34 mouse cellular contexts compared by ENCODE assay signal in the genomic region with DNA sequence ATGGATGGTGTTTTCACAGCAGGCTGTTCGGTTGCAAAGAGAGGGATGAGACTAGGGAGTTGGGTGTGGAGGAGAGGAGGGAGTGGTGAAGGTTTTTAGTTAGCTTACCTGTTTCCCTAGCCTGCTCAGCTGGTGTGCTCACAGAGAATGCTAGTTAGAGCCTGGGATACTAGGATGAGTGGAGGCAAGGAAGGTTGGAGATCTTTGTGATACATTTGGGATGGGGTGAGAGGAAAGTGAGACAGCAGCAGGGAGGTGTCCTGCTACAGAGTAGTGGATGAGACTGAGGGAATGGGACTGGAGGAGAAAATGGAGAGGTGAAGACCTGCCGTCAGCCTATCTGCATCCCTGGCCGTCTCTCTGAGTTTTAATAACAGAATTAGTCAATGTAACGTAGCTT. TPM values are rescaled to one million over a fixed set of nuclear protein-coding genes. Genes with fewer than 3 reads are reported as not detected.
"Had no signal": no experiment of that assay in that cellular context is flagged by ENCODE, and none has a peak within 500 bp of the region (broad histone marks: within the 10 kb centered on the region; RNA-seq: fewer than 3 reads in every experiment).

No protein-coding gene starts in this region.

- DNase-seq: cerebellum, adult 2 months; cerebellum, adult 8-10 months; cerebellum, adult 9-10 months; cerebellum, adult 9-11 months; cerebellum, postnatal 10 days; cerebellum, postnatal 14 days; cerebellum, postnatal 25 days; cerebellum, postnatal 36 days; embryo, embryonic 11 days; forebrain, postnatal 0 days; gastrocnemius, adult 2 months; gastrocnemius, postnatal 10 days; gastrocnemius, postnatal 14 days; gastrocnemius, postnatal 25 days; gastrocnemius, postnatal 36 days; heart, adult 18-20 months; heart, adult 2 months had no signal

- H3K4me1 ChIP-seq: embryonic facial prominence, embryonic 10.5 days; embryonic facial prominence, embryonic 12.5 days; embryonic facial prominence, embryonic 13.5 days; embryonic facial prominence, embryonic 15.5 days; forebrain, embryonic 10.5 days; forebrain, embryonic 12.5 days; forebrain, embryonic 13.5 days; forebrain, embryonic 15.5 days had no signal

- H3K9ac ChIP-seq: embryonic facial prominence, embryonic 12.5 days; embryonic facial prominence, embryonic 13.5 days; embryonic facial prominence, embryonic 15.5 days; forebrain, embryonic 12.5 days; forebrain, embryonic 13.5 days; forebrain, embryonic 15.5 days; forebrain, postnatal 0 days had no signal

- H3K4me2 ChIP-seq: embryonic facial prominence, embryonic 12.5 days; embryonic facial prominence, embryonic 13.5 days; embryonic facial prominence, embryonic 15.5 days; forebrain, embryonic 12.5 days; forebrain, embryonic 13.5 days; forebrain, embryonic 15.5 days had no signal

- H3K4me3 ChIP-seq: embryonic facial prominence, embryonic 10.5 days; embryonic facial prominence, embryonic 12.5 days; embryonic facial prominence, embryonic 13.5 days; embryonic facial prominence, embryonic 15.5 days; erythroblast, embryonic 14.5 days; forebrain, embryonic 10.5 days; forebrain, embryonic 12.5 days; forebrain, embryonic 13.5 days; forebrain, embryonic 15.5 days; gastrocnemius, adult 2 months; heart, adult 2 months had no signal

- H3K27ac ChIP-seq: embryonic facial prominence, embryonic 10.5 days; embryonic facial prominence, embryonic 12.5 days; embryonic facial prominence, embryonic 13.5 days; embryonic facial prominence, embryonic 15.5 days; forebrain, embryonic 10.5 days; forebrain, embryonic 12.5 days; forebrain, embryonic 13.5 days; forebrain, embryonic 15.5 days; gastrocnemius, adult 2 months; heart, adult 2 months had no signal

- H3K27me3 ChIP-seq: embryonic facial prominence, embryonic 12.5 days; embryonic facial prominence, embryonic 13.5 days; embryonic facial prominence, embryonic 15.5 days; forebrain, embryonic 12.5 days; forebrain, embryonic 13.5 days; forebrain, embryonic 15.5 days had no signal

- ATAC-seq: forebrain, embryonic 13.5 days; forebrain, embryonic 14.5 days; forebrain, embryonic 15.5 days; forebrain, embryonic 16.5 days; forebrain, postnatal 0 days had no signal

- H3K9me3 ChIP-seq: forebrain, embryonic 15.5 days had no signal

RNA-seq across cellular contexts. Expression of gene Mettl21e, which starts 46.1 kb away (rescaled TPM):
- total RNA-seq: common myeloid progenitor, adult 5-6 weeks; forebrain, postnatal 0 days; granulocyte monocyte progenitor cell, adult 5-6 weeks; heart, adult 18-20 months had no signal
- polyA plus RNA-seq: cerebellum, adult 2 months; cortical plate, adult 2 months; embryonic facial prominence, embryonic 10.5 days; embryonic facial prominence, embryonic 11.5 days; embryonic facial prominence, embryonic 13.5 days; erythroblast, embryonic 14.5 days; forebrain, embryonic 10.5 days; forebrain, embryonic 11.5 days; forebrain, embryonic 12.5 days; forebrain, embryonic 14.5 days; forebrain, embryonic 15.5 days; forebrain, postnatal 0 days; gonadal fat pad, adult 2 months; heart, adult 2 months had no signal
